Mouse (Mus musculus) CH12.LX (cell line): Measurements from ENCODE around the gene Cldn14.

ENCODE experiments used
- KAT2A ChIP-seq: IDR thresholded peaks from 2 replicates; pipeline ENCODE4 v1.6.1; 2012; ENCODE audit warnings: low read length, improper control_type of control experiment, inconsistent platforms; ENCODE audit not compliant: insufficient replicate concordance
- POLR2A ChIP-seq: IDR thresholded peaks from 2 replicates; pipeline ENCODE4 v1.6.1; 2011; ENCODE audit warnings: low read depth, mild to moderate bottlenecking, improper control_type of control experiment, low read length
- POLR2AphosphoS2 ChIP-seq: IDR thresholded peaks from 2 replicates; pipeline ENCODE4 v1.6.1; 2011; ENCODE audit warnings: low read depth, low read length, improper control_type of control experiment

DNA sequence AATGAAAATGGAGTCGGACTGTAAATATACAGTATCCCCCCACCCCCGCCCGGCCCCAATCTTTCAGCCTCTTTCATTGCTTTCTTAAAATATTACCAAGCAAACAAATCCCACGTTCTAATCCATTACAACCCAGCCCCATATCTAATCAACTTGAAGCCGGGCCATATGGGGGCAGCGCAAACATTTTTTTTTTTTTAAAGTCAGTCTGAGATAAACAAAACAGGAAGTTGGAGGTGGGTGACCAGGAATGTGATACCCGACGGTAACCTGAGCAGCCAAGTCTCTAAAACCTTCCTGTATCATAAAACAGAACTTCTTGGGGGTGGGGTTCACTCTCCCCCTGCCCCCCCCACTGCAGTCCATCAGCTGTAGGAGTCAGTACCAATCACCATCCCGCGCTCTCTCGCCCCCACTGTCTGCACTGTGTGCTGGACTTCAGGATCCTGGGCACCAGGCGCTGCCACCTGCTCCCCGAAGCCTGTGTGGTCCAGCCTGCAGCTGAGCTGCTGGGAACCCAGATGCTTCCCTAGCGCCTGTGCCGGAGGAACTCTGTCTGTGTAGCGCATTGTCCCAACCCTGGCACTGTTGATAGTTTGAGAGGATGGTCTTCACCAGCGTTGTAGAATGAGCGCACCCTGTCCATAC lies 32.6 kb upstream of the Cldn14 start:
- TF ChIP-seq POLR2A, result no peak
- TF ChIP-seq POLR2AphosphoS2, result no peak
- TF ChIP-seq KAT2A, result no peak
